Mouse (Mus musculus) adipocyte (in vitro differentiated cells): Measurements from ENCODE around the gene Gcc2.
A peak's percentile ranks its signal among the peaks of the same experiment; 100 is the strongest.
"Not testable (repeated sequence)": the region's sequence is repeated elsewhere in the genome, so short reads cannot be mapped to it uniquely, and the experiment has no call there.

Experiments
- DNase-seq: peaks from one replicate; pipeline ENCODE4 v3.0.0-alpha.2; 2016; ENCODE audit warnings: low spot score

Gcc2 gene

GRCm38 (mm10) chr10:58323028-58323991, 68.0 kb downstream of the Gcc2 start, which contains the start of gene Lims1:
Lims1 (plus strand) TSS chr10:58323466.
- peak; percentile 99 for DNase-seq

DNA sequence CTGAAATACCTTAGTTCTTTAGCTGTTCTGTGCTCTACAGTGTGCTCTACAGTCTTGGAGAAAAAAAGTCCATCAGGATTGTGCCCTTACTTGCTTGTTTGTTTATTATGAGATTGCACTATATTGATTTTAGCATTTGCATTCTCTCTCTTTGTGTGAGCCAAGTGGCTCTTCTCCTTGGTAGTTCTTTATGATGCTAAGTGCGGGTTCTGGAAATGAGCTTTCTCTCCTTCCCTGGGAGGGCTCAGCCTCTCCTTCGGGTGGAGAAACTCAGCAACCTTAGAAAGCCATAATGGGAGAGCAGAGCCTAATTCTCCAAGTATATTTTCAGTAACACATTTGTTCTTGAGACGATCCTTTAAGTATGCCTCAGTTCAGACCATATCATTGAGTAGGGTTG, 71.0 kb downstream of the Gcc2 start:
- no peak for DNase-seq

- not testable (repeated sequence) for DNase-seq
Measured at GRCm38 (mm10) chr10:58327836-58328235, 72.5 kb downstream of the Gcc2 start.

GRCm38 (mm10) chr10:58328517-58329108, 73.3 kb downstream of the Gcc2 start:
- DNase-seq, result peak; percentile 25

DNA sequence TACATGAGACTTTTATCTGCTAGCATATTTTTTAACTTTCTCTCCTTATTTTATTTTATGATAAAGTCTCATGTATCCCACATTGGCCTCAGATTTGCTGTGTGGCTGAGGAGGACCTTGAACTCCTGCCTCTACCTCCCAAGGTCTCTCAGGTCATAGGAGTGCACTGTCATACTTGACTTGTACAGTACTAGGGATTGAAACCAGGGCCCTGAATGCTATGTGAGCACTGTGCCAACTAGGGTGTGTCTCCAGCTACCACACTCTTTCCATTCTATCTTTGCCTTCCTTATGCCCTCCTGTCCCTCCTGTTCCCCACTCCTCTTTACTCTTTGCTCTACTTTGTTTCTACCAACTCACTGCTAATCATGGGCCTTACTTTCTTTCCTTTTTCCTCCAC, 75.3 kb downstream of the Gcc2 start:
- no peak for DNase-seq

DNA sequence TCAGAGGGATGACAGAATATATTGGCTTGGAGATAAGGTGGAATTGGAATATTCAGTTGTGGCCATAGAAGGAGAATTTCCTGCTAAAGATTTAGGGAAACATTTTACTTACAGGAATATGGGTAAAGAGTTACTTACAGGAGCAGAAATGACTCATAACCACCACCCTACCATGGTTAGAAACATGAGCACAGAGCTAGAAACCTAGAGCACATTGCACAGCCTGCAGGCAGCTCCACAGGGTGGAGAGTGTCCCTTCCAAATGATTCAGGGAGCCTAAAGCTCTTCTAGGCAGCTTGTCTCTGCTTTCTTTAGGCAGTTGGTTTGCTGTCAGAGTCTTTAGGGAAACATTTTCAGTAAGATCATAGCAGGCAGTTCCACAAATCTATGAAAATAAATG, 76.4 kb downstream of the Gcc2 start:
- peak; percentile 45 for DNase-seq

DNA sequence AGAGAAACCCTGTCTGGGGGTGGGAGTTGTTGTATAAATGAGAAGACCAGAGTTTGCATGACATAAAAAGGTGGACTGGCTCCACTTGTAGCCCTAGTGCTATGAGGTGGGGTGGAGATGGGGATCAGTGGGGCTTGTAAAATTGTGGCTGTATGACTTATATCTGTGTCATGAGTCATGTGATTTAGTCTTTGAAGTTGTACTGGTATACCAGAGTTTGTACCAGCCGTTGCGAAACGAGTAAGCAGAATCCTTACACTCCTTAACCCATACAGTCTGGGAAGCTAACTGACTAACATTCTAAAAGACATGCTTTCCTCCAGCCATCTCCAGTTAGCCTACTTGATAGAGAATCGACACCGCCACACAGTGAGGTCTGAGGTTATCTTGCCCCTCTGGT, 78.1 kb downstream of the Gcc2 start:
- DNase-seq, result no peak

- DNase-seq, result peak; percentile 33
Measured at GRCm38 (mm10) chr10:58336156-58336555, 80.9 kb downstream of the Gcc2 start.

DNA sequence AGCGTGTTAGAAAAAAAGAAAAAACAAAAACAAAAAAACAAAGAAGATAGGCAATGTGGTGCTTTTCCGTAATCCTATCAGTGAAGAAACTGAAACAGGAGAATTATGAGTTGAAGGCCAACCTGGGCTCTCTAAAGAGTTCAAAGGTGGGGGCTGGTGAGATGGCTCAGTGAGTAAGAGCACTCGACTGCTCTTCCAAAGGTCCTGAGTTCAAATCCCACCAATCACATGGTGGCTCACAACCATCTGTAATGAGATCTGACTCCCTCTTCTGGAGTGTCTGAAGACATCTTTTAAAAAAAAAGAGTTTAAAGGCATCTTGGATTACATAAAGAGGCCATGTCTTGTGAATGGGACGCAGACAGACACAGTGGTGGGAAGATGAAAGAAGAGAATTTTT, 81.8 kb downstream of the Gcc2 start:
- DNase-seq, result not testable (repeated sequence)

GRCm38 (mm10) chr10:58338590-58338989, 83.3 kb downstream of the Gcc2 start:
- peak; percentile 68 for DNase-seq

- DNase-seq, result peak; percentile 47
Measured at GRCm38 (mm10) chr10:58341685-58342084, 86.4 kb downstream of the Gcc2 start.

DNA sequence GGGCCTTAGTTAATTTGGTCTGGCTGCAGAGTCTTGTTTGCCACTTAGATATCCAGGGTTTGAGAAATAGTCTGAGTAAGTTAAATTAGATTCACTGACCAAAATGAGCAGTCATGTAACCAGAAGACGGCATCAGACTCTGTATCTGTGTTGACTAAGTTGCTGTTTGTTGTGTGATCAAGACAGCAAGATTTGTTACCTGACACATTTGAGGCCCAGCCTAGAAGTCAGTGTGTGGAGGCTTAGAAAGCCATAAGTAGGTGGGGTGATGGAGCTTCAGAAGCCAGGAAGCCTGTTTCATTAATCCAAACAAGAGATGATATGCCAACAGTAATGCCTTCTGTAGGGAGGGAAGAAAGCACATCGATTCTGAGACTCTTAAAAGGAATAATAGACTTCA, 86.9 kb downstream of the Gcc2 start:
- no peak for DNase-seq

DNA sequence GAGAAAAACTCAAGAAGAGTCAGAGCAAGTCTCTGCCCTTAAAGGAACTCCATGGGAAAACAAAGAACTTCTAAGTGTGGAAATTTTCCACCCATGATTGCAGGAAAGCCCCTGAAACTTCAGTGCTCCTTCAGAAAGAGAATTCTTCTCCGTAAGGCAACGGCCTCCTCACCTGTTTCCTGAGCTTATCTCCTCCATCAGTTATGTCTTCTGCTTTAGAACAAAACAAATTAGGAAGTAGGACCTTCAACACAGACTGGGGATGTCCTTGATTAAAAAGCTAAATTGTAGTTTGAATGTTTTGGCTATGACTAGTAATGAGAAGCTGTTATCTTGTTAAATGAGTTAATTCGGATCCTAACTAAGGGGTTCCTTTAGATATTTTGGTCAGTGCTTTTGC, 88.3 kb downstream of the Gcc2 start:
- no peak for DNase-seq

- DNase-seq, result no peak
Measured at GRCm38 (mm10) chr10:58350600-58350999, 95.3 kb downstream of the Gcc2 start.

DNA sequence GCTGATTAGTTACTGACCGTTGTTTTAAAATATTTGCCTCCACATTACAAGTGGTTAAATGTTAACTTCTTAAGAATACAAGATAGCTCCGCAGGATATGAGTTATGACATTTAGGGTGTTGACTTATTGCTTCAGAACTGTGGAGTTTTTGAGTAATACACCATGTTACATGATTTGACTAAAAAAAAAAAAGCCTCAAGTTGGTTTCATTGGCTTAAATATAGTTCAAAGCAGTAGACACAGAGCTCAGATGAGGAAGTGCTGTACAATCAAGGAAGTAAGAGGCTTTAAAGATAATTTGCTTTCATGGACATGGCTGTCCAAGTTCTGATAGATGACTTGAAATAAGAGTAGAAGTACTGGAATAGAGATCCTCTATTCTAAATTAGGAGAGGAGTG, 96.4 kb downstream of the Gcc2 start:
- peak; percentile 24 for DNase-seq

DNA sequence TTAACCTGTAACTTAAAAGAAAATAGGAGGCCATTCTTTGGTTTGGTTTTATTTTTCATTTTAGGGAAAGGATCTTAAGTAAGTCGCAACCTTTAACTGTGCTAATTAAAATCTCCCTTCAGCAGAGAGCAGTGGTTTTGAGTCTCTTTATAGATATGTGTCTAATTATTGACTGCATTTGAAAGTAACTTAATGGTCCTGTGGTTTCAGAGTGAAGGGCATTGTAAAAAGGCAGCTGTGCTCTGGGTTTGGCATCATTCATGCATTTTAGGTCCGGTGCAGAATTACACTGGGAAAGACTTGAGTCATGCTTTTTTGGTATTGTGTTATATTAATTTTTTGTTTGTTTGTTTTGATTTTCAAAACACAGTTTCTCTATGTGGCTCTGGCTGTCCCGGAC, 97.1 kb downstream of the Gcc2 start:
- no peak for DNase-seq

DNA sequence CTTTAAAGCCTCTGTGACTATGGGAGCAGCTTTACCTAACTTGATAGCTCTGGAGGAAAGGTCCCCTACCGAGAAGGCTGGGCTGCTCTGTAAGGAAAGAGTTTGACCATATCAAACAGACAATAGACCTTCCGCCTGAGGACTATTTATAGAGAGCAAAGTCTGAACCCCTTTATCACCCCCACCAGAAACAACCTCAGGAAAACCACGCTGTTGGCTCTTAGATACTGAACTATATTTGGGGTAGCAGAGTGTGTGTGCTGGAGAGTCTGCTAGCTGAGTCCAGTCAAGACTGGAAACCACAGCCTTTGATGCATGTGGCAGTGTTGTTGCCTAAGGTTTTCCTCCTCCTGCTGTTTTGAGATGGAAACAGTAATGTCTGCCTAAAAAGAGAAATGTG, 99.3 kb downstream of the Gcc2 start:
- peak; percentile 24 for DNase-seq
